Mouse (Mus musculus) kidney, postnatal 10 days (tissue): ENCODE results near the gene Gm14085.

ENCODE experiments used
- DNase-seq: peaks from one replicate; pipeline ENCODE4 v3.0.0; 2021; ENCODE audit warnings: mixed read lengths

Gm14085 gene

DNA sequence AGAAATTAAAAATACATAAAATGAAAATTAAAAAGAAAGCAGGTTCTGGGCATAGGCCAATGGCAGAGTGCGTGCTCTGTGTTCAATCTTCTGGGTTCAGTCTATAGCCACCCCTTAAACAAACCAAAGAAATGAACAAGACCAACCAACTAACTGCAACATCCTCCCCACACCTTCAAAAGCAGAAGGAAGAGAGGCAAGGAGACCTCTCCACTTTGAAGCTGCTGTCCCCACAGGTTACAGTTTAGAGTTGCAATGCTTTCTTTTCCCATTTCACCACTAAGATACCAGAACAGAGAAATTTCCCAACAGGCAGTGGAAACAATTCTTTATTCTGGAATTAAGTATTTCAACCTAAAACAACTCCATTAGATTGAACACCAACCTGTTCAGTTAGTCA is 77.5 kb downstream of the Gm14085 start:
- DNase-seq: no peak

DNA sequence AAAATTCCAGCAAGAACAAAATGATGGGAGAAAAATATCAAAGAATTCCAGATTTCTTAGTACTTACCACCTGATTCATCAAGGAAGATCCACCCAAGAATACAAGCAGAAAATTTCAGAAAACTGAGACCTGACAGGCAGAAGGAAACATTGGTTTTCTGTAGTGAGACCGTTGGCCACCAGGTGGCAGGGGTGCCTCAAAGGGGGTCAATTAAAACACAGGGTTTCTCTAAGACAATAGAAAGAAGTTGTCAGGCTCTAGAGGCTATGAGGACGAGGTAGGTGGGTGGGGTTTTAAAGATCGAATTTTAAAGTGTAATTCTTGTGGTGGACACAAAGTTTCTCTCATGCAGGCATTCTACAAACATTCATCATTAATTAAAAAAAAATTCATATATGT is 84.7 kb downstream of the Gm14085 start:
- peak; percentile 82 for DNase-seq

DNA sequence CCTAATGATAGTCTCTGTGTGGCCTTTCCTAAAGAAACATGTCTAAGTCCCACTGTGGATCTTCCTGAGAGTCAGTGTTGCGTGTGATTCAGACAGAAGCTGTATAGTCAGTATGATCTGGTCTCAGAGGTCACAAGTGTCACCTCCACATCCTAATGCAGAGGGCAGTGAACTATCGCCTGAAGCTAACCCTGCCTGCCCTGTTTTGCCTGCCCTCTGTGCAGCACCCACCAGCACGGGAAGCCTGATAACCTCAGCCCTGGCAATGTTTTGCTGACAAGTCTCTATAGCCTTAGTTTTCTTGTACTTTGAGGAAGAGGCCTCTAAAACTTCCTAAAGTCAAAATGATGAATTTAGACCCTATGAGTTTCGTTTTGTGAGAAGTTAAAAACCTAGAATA is 85.7 kb downstream of the Gm14085 start:
- DNase-seq: no peak

DNA sequence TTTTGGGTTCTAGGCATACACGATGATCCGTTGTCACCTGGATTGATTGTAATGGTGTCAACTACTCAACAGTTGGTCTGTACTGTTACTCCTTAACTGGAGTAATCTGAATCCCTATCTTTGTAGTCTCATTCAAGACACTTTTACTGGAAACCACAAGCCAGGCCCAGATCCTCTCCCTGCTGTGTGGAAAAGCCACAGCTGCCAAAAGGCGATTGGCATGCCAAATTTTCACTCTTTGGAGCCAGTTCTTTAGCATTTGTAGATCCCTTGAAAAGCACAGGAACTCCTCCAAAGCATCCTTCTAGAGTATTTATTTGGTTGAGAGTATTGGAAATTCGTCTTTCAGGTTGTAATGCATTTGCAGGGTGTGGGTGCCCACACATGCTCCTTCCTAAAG is 86.6 kb downstream of the Gm14085 start:
- DNase-seq: no peak

DNA sequence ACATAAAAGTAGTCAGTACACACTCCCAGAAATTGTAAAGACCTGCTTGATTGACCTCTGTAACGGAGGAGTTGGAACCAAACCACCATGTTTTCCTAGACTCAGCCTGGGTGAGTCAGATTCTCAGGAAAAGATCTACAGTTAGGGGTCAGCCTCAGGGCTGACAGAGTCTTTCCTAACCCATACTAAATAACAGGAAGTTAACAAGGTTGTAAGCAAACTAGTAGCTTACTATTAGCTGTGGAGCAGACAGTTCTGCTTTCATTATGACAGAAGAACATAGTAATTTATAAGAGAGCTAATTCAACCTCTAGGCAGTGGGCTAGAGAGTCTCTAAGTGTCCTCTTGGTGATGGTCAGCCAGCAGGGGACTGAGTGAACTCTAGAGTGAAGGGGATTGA is 87.7 kb downstream of the Gm14085 start:
- DNase-seq: no peak

DNA sequence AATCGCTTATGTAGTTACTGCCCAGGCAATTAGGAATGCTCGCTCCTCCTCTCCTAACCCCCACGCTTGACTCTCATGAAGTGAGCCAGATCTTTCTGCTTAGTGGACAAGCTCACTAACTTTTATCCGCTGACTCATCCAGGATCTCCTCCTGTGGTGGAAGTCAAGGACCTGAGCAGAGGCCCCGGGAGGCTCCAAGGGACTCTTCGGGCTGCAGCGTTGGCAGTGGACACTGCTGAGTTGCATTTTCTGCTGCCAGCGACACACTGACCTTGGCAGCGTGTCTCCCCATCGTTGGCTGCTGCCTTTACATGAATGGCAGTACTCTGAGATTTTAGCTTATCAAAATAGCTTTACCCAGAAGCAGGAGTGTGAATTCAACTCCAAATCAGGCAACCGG is 90.7 kb downstream of the Gm14085 start:
- peak; percentile 75 for DNase-seq

DNA sequence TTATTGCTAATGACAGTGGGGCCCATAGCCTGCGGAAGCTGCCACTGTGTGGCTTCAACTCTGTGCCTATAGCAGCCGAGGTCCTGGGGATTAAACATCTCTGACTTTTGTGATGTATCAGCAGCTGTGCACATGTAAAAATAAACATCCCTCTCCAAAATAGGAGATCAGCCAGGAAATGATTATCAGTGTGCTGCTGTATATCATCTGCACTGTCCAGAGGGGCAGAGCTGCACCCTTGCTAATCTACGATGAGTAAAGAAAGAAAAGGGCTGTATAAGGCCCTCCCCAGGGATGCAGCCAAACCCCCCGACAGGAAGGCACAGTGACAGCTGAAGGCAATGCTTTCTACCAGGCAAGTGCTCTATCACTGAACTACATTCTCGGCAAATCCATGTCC is 91.6 kb downstream of the Gm14085 start:
- DNase-seq: peak; percentile 18

DNA sequence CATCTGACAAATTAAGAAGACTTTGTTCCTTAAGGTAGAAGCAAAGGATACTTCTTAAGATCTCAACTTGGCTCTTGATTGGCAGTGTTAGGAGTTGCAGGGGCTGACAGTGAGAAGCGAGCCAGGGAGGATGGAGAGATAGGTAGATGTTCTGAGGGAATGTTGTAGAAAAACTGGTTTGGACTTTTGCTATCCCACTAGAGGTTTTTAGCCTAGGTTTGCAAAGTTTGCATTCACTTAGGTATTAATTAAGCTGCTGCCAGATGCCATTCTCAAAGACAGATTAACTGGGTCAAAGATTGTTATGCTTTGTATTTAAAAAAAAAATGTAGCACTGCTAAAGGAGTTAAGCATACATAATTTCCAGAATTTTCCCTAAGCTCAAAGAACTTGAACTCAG is 92.6 kb downstream of the Gm14085 start:
- DNase-seq: no peak
